Mouse (Mus musculus) MEL (cell line): ENCODE data around the gene Prkd2. TPM values are rescaled to one million over a fixed set of nuclear protein-coding genes. Genes with fewer than 3 reads are reported as not detected.

Experiments
- DNase-seq: peaks from one replicate; pipeline ENCODE4 v3.0.0; 2011; ENCODE audit warnings: low read depth, low spot score
- H3K27ac ChIP-seq: 2 replicates; pipeline ENCODE4 v1.5.1; 2012; ENCODE audit warnings: low read depth, mild to moderate bottlenecking, control low read depth, low read length, moderate library complexity; ENCODE audit not compliant: control insufficient read depth
- H3K27me3 ChIP-seq, 2 experiments: fragments of 150-350 bp in 1 of 2; sonication (generic) in 1 of 2; 2 replicates each; pipeline ENCODE4 v1.6.1; 2012; ENCODE audit warnings: low read length in 2 of 2, mild to moderate bottlenecking in 2 of 2, improper control_type of control experiment in 1 of 2, moderate library complexity in 1 of 2; ENCODE audit not compliant: insufficient read depth in 2 of 2, control insufficient read depth in 1 of 2
- H3K36me3 ChIP-seq, 2 experiments: 2 replicates each; pipeline ENCODE4 v1.6.1; 2012 to 2014; ENCODE audit warnings: low read length in 2 of 2, improper control_type of control experiment in 1 of 2, inconsistent platforms in 1 of 2, mild to moderate bottlenecking in 1 of 2; ENCODE audit not compliant: insufficient read depth in 2 of 2, control insufficient read depth in 1 of 2
- H3K4me1 ChIP-seq, 2 experiments: fragments of 150-350 bp in 1 of 2; sonication (generic) in 1 of 2; 2 replicates each; pipeline ENCODE4 v1.6.1; 2012; ENCODE audit warnings: low read length in 2 of 2, improper control_type of control experiment in 1 of 2, mild to moderate bottlenecking in 1 of 2; ENCODE audit not compliant: insufficient read depth in 2 of 2, control insufficient read depth in 1 of 2
- H3K4me3 ChIP-seq, 2 experiments: fragments of 150-350 bp in 1 of 2; sonication (generic) in 1 of 2; 2 replicates each; pipeline ENCODE4 v1.5.1; 2012; ENCODE audit warnings: low read depth in 2 of 2, low read length in 2 of 2, mild to moderate bottlenecking in 2 of 2, moderate library complexity in 2 of 2, control low read depth in 1 of 2, improper control_type of control experiment in 1 of 2; ENCODE audit not compliant: control insufficient read depth in 1 of 2, insufficient read depth in 1 of 2
- H3K79me2 ChIP-seq: 2 replicates; pipeline ENCODE4 v1.6.1; 2012; ENCODE audit warnings: mild to moderate bottlenecking, low read length, moderate library complexity; ENCODE audit not compliant: control insufficient read depth, poor library complexity, insufficient read depth
- H3K9ac ChIP-seq: 2 replicates; pipeline ENCODE4 v1.6.1; 2012; ENCODE audit warnings: low read depth, mild to moderate bottlenecking, control low read depth, low read length, moderate library complexity; ENCODE audit not compliant: control insufficient read depth, poor library complexity, severe bottlenecking
- H3K9me3 ChIP-seq: fragments of 150-350 bp; sonication (generic); replicated peaks from 2 replicates; pipeline ENCODE4 v1.6.1; 2012; ENCODE audit warnings: mild to moderate bottlenecking, low read length, improper control_type of control experiment, moderate library complexity; ENCODE audit not compliant: insufficient read depth
- BHLHE40 ChIP-seq: IDR thresholded peaks from 2 replicates; pipeline ENCODE4 v1.6.1; 2012; ENCODE audit warnings: low read depth, mild to moderate bottlenecking, inconsistent platforms, low read length, improper control_type of control experiment, borderline replicate concordance
- EP300 ChIP-seq, 2 experiments: IDR thresholded peaks; 2 replicates each; pipeline ENCODE4 v1.6.1; 2011; ENCODE audit warnings: improper control_type of control experiment in 2 of 2, low read length in 2 of 2, low read depth in 1 of 2, mild to moderate bottlenecking in 1 of 2
- ETS1 ChIP-seq: IDR thresholded peaks from 2 replicates; pipeline ENCODE4 v1.6.1; 2012; ENCODE audit warnings: low read depth, mild to moderate bottlenecking, inconsistent platforms, low read length, improper control_type of control experiment, moderate library complexity
- GABPA ChIP-seq: IDR thresholded peaks from 2 replicates; pipeline ENCODE4 v1.6.1; 2012; ENCODE audit warnings: low read depth, mild to moderate bottlenecking, inconsistent platforms, low read length, improper control_type of control experiment, moderate library complexity
- JUND ChIP-seq: IDR thresholded peaks from 2 replicates; pipeline ENCODE4 v1.6.1; 2011; ENCODE audit warnings: low read depth, mild to moderate bottlenecking, improper control_type of control experiment, low read length
- KAT2A ChIP-seq: conservative IDR thresholded peaks from 2 replicates; pipeline ENCODE4 v1.6.1; 2012; ENCODE audit warnings: low read depth, low read length, improper control_type of control experiment, inconsistent platforms
- POLR2AphosphoS2 ChIP-seq: IDR thresholded peaks from 2 replicates; pipeline ENCODE4 v1.6.1; 2011; ENCODE audit warnings: low read length, improper control_type of control experiment
- POLR2AphosphoS5 ChIP-seq: IDR thresholded peaks from 2 replicates; pipeline ENCODE4 v1.6.1; 2012; ENCODE audit warnings: low read depth, borderline replicate concordance, mild to moderate bottlenecking, inconsistent platforms, low read length, moderate library complexity, mixed read lengths
- RCOR1 ChIP-seq: IDR thresholded peaks from 2 replicates; pipeline ENCODE4 v1.6.1; 2012; ENCODE audit warnings: low read depth, mild to moderate bottlenecking, inconsistent platforms, low read length, improper control_type of control experiment
- TAL1 ChIP-seq: IDR thresholded peaks from 2 replicates; pipeline ENCODE4 v1.6.1; 2012; ENCODE audit warnings: mild to moderate bottlenecking, inconsistent platforms, low read length, moderate library complexity, mixed read lengths
- UBTF ChIP-seq: IDR thresholded peaks from 2 replicates; pipeline ENCODE4 v1.6.1; 2012; ENCODE audit warnings: low read depth, mild to moderate bottlenecking, inconsistent platforms, low read length, improper control_type of control experiment, moderate library complexity, borderline replicate concordance; ENCODE audit not compliant: insufficient read depth
- USF2 ChIP-seq, 2 experiments: IDR thresholded peaks; 2 replicates each; pipeline ENCODE4 v1.6.1; 2011 to 2012; ENCODE audit warnings: improper control_type of control experiment in 2 of 2, low read length in 2 of 2, borderline replicate concordance in 1 of 2, inconsistent platforms in 1 of 2, low read depth in 1 of 2, mild to moderate bottlenecking in 1 of 2; ENCODE audit not compliant: insufficient read depth in 1 of 2
- ZC3H11A ChIP-seq: IDR thresholded peaks from 2 replicates; pipeline ENCODE4 v1.6.1; 2012; ENCODE audit warnings: low read depth, mild to moderate bottlenecking, inconsistent platforms, low read length, improper control_type of control experiment
- ZMIZ1 ChIP-seq: IDR thresholded peaks from 2 replicates; pipeline ENCODE4 v1.6.1; 2012; ENCODE audit warnings: low read depth, mild to moderate bottlenecking, inconsistent platforms, low read length, improper control_type of control experiment, moderate library complexity
- polyA plus RNA-seq, 2 experiments: library from polyadenylated mRNA; stranded (reverse) in 1 of 2; unstranded in 1 of 2; fragments of >175 nt in 1 of 2; fragments of >200 nt in 1 of 2; gene quantifications; 2 replicates each; pipeline versions ENCODE4 v1.2.1 to v1.2.4; 2012; ENCODE audit warnings: low replicate concordance in 2 of 2, low read depth in 1 of 2; ENCODE audit not compliant: insufficient read length in 2 of 2, insufficient read depth in 1 of 2, missing spikeins in 1 of 2
- total RNA-seq: library from RNA; depleted of rRNA; stranded (reverse); fragments of 300-350 nt; gene quantifications from 2 replicates; pipeline ENCODE4 v1.2.3, GENCODE M21; 2012

Gene Prkd2
- total and polyA plus RNA-seq, 3 experiments, result 2.9 to 8.7 TPM; not detected in 1

DNA sequence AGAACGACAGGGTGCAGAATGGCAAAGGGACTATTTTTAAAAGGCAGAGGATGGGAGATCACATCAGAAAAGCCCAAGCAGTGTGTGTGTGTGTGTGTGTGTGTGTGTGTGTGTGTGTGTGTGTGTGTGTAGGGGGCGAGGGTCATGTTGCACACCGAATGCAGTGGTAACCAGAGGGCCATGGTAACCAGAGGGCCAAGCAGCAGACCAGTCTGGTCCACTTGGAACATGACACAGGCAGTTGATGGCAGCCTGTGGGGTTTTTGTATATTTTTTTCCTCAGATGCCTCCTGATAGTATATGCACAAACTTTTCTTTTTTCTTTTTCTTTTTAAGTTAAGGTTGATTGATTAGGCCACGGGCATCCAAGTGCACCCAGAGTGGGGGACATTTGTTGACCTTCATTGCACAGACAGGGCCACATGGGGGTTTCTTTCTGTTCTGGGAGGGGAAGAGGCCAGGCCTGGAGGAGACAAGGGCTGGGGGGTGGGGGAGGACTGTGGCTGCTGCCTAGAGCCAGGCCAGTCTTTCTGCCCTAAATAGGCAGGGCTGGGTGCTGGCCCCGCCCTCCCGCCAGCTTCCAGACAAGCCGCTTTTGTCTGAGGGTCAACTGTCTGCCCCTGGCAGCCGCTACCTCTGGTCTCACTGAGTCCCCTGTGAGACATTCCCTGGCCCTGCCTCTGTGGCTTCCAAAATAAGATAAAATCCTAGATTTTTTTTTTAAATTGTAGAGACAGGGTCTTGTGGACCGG lies 37.3 kb downstream of the Prkd2 start:
- Histone ChIP-seq H3K36me3 (peaks cover 0 to 4% of the 10 kb centered on the region in 2 experiments; a peak in 1 of 4 replicates), H3K9ac (no peak overlapping the region), H3K27ac (no peak overlapping the region), H3K4me1 (peaks cover 3 to 5% of the 10 kb centered on the region in 2 experiments; a peak in 3 of 4 replicates), H3K27me3 (no peaks in the 10 kb centered on the region), H3K79me2 (no peaks in the 10 kb centered on the region; the same call in 1 of the 2 replicates), H3K9me3 (no peaks in the 10 kb centered on the region), H3K4me3 (no peak overlapping the region)
- no peak for DNase-seq
- TF ChIP-seq ZMIZ1 (no peak), UBTF (no peak), KAT2A (no peak), ZC3H11A (no peak), POLR2AphosphoS2 (no peak), RCOR1 (no peak), EP300 (IDR thresholded peaks at IDR 0.05; ENCODE audit: low read depth in 1 of 2, low read length in 2 of 2) (no peak), USF2 (IDR thresholded peaks at IDR 0.05; ENCODE audit: borderline replicate concordance in 1 of 2, insufficient read depth in 1 of 2, low read depth in 1 of 2, low read length in 2 of 2) (no peak), ETS1 (no peak), POLR2AphosphoS5 (no peak), JUND (no peak)

DNA sequence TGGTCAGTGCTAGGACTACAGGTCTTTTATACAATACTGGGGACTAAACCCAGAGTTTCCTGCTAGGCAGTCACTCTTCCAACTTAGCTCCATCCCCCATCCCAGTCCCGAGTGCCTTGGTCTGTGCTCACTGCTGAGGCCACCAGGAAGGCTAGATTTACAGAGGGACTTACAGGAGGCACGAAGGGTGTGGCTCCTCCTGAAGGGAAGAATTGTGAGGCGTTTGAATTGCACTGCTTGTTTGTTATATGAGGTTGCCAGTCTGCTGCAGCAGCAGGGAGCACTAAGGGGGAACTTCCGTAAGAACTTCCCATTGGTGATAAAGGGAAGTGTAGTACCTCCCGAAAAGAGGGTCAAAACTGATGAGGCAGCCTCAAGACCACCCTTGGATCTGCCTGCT lies 37.9 kb downstream of the Prkd2 start:
- Histone ChIP-seq H3K79me2 (no peaks in the 10 kb centered on the region), H3K9me3 (no peaks in the 10 kb centered on the region), H3K9ac (no peak overlapping the region), H3K36me3 (peaks cover 0 to 4% of the 10 kb centered on the region in 2 experiments; a peak in 1 of 4 replicates), H3K4me1 (peaks cover 3 to 5% of the 10 kb centered on the region in 2 experiments; a peak in 3 of 4 replicates), H3K27me3 (no peaks in the 10 kb centered on the region), H3K27ac (no peak overlapping the region), H3K4me3 (no peak overlapping the region)
- DNase-seq, result no peak
- TF ChIP-seq TAL1, result no peak
- no peak for TF ChIP-seq ZC3H11A
- TF ChIP-seq KAT2A, result no peak
- TF ChIP-seq GABPA, result no peak
- TF ChIP-seq BHLHE40, result no peak
